Mouse (Mus musculus): ENCODE results near the gene Rft1.

DNA sequence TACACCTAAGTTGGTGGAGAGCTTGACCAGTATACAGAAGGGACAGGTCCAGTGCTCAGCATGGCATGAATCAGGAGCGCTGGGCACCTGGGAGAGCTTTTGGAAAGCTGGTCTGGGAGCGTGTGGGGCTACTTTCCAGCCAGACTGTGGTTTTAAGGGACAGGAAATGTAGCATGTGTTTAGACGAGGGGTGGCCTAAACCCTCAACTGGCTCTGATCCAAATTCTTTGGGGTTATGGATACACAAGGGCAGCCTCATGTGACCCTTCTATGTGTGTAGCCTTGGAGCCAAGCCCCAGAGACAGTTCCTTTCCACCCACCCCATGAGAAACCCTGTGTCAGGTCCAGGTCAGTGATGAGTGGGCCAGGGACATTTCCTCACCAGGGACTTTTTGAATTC is 5.7 kb upstream of the Rft1 start:
- TF ChIP-seq POLR2A (IDR thresholded peaks at IDR 0.05; ENCODE audit: control insufficient read depth, low read depth, low read length), result no peak
- no peak for TF ChIP-seq CTCF (IDR thresholded peaks at IDR 0.05; ENCODE audit: control insufficient read depth, insufficient read depth, insufficient replicate concordance, low read depth, low read length)
